Mouse (Mus musculus): ENCODE measurements around the gene Med27. TPM values are rescaled to one million over a fixed set of nuclear protein-coding genes. Genes with fewer than 3 reads are reported as not detected.
"Not testable (repeated sequence)": the region's sequence is repeated elsewhere in the genome, so short reads cannot be mapped to it uniquely, and the experiment has no call there.

Med27 gene
- polyA plus RNA-seq, 1 experiment from 2014 or later, result 45.0 TPM

DNA sequence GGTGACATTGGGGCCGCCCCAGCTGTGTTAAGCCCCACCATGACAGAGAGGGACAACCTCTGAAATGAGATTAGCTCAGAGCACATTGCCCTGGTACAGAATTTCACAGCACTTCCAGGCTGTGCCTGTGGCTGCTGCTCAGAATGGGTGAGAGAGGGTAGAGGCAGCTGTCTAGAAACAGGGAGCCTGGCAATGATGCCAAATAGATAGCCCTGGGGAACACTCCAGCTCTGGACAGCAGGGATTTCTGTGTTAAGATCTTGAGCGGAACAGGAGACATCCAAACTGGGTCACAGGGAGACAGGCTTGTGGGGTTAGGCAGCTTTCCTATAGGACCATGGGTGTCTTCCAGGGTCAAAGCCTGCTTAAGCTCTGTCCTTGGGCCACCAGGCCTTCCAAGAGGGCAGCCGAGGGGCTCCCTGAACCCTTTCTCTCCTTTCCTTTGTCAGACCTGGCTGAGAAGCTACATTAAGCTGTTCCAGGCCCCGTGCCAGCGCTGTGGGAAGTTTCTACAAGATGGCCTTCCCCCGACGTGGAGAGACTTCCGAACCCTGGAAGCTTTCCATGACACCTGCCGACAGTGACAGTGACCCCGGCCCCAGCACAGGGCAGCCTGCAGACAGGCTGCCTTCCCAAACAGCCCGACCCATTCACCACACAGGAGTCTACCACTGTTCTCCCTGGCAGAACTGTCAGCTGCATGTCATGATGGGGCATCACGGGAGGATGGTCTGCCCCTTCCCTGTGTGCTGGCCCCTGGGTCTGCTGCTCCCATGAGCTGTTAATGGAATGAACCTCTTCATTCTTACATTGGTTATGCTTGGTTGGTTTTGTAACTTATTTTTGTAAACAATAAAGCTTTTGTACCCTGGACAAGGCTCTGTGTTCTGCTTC is 177.5 kb downstream of the Med27 start:
- ATAC-seq (ENCODE audit: low read depth), result no peak; the same call in 1 of the 2 replicates
- H3K4me2 ChIP-seq (ENCODE audit: low read depth, low read length), result no peak overlapping the region
- H3K4me3 ChIP-seq (ENCODE audit: low read length), result no peak overlapping the region
- H3K9ac ChIP-seq (ENCODE audit: low read length), result no peak overlapping the region
- no peaks in the 10 kb centered on the region for H3K9me3 ChIP-seq (ENCODE audit: control insufficient read depth, low read length)
- WGBS, result 65% methylated on average over 12 of the region's 12 CpGs
- H3K36me3 ChIP-seq (ENCODE audit: control insufficient read depth, insufficient read depth, low read length), result no peaks in the 10 kb centered on the region
- H3K4me1 ChIP-seq (replicated peaks; ENCODE audit: control insufficient read depth, insufficient read depth, low read length), result peaks cover 2% of the 10 kb centered on the region; the same call in 1 of the 2 replicates
- no peak overlapping the region for H3K27ac ChIP-seq (ENCODE audit: low read length)
- no peaks in the 10 kb centered on the region for H3K27me3 ChIP-seq (ENCODE audit: control insufficient read depth, insufficient read depth, low read depth, low read length)

DNA sequence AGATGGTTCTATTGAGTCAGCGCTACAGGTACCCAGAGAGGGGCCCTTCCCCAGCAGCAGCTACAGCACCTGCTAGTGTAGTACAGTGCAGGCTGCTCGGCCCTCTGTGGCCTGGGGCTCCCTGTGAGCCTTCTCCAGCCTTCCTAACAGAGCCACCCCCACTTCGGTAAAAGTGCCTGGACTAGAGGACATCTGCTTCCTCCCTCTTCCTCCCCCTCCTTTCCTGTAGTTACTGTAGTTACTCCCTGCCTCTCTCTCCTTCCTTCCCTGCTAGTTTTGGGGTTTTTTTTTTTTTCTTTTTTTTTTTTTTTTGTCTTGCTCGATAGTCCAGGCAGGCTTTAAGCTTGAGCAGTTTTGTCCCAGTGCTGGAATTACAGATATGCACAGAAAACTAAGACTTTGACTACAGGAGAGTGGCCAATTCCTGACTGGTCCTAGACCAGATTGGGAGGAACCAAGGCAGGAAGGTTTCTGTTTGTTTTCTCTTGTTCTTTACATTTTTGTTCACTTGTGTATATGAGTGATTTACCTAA is 178.7 kb downstream of the Med27 start:
- no peak overlapping the region for H3K4me3 ChIP-seq (ENCODE audit: low read length)
- no peak overlapping the region for H3K4me2 ChIP-seq (ENCODE audit: low read depth, low read length)
- no peaks in the 10 kb centered on the region for H3K36me3 ChIP-seq (ENCODE audit: control insufficient read depth, insufficient read depth, low read length)
- no peaks in the 10 kb centered on the region for H3K9me3 ChIP-seq (ENCODE audit: control insufficient read depth, low read length)
- 34% methylated on average over 4 of the region's 4 CpGs for WGBS
- H3K27ac ChIP-seq (ENCODE audit: low read length), result no peak overlapping the region
- H3K27me3 ChIP-seq (ENCODE audit: control insufficient read depth, insufficient read depth, low read depth, low read length), result no peaks in the 10 kb centered on the region
- H3K4me1 ChIP-seq (replicated peaks; ENCODE audit: control insufficient read depth, insufficient read depth, low read length), result peaks cover 2% of the 10 kb centered on the region; the same call in 1 of the 2 replicates
- ATAC-seq (ENCODE audit: low read depth), result no peak
- no peak overlapping the region for H3K9ac ChIP-seq (ENCODE audit: low read length)

DNA sequence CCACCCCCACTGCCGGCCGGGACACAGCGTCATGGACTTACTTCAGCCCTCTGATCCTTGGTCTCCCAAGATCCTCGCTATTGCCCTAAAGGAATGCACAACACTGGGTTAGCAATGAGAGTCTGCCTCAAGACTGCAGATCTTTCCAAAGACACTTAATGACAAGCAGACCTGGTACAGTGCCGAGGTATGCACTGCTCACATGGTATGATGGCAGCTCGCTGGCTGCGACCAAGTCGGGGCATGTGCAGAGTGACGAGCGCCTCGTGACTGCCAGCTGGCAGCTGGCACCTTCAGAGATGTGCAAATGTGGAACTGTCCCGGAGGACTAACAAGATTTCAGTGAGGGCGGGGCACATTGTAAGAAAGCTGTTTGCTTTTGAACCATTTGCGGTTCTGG is 179.6 kb downstream of the Med27 start:
- WGBS, result 76% methylated on average over 14 of the region's 14 CpGs
- H3K27ac ChIP-seq (ENCODE audit: low read length), result no peak overlapping the region
- H3K4me3 ChIP-seq (ENCODE audit: low read length), result no peak overlapping the region
- no peaks in the 10 kb centered on the region for H3K27me3 ChIP-seq (ENCODE audit: control insufficient read depth, insufficient read depth, low read depth, low read length)
- no peak overlapping the region for H3K4me2 ChIP-seq (ENCODE audit: low read depth, low read length)
- H3K4me1 ChIP-seq (replicated peaks; ENCODE audit: control insufficient read depth, insufficient read depth, low read length), result peaks cover 2% of the 10 kb centered on the region; the same call in 1 of the 2 replicates
- H3K9me3 ChIP-seq (ENCODE audit: control insufficient read depth, low read length), result no peaks in the 10 kb centered on the region
- no peak; the same call in 1 of the 2 replicates for ATAC-seq (ENCODE audit: low read depth)
- no peaks in the 10 kb centered on the region for H3K36me3 ChIP-seq (ENCODE audit: control insufficient read depth, insufficient read depth, low read length)
- no peak overlapping the region for H3K9ac ChIP-seq (ENCODE audit: low read length)

DNA sequence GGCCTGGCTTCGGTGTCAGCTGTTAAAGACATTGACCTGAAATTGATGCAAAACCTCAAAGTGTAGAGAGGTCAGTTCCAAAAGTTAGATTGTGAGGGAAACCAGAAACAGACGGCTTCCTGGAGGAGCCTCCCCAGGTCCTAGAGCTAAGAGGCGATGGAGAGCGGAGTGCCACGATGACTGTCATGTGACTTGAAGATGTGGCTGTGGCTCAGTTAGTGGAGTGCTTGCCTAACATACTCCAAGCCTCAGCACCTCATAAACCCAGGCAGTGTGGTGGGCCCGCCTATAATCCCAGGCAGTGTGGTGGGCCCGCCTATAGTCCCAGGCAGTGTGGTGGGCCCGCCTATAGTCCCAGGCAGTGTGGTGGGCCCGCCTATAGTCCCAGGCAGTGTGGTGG is 180.9 kb downstream of the Med27 start:
- H3K36me3 ChIP-seq (ENCODE audit: control insufficient read depth, insufficient read depth, low read length); H3K4me3 ChIP-seq (ENCODE audit: low read length); H3K4me2 ChIP-seq (ENCODE audit: low read depth, low read length); H3K27me3 ChIP-seq (ENCODE audit: control insufficient read depth, insufficient read depth, low read depth, low read length); H3K9me3 ChIP-seq (ENCODE audit: control insufficient read depth, low read length); ATAC-seq (ENCODE audit: low read depth); H3K4me1 ChIP-seq (replicated peaks; ENCODE audit: control insufficient read depth, insufficient read depth, low read length); H3K27ac ChIP-seq (ENCODE audit: low read length); H3K9ac ChIP-seq (ENCODE audit: low read length): not testable (repeated sequence)
- 75% methylated on average over 7 of the region's 9 CpGs for WGBS

DNA sequence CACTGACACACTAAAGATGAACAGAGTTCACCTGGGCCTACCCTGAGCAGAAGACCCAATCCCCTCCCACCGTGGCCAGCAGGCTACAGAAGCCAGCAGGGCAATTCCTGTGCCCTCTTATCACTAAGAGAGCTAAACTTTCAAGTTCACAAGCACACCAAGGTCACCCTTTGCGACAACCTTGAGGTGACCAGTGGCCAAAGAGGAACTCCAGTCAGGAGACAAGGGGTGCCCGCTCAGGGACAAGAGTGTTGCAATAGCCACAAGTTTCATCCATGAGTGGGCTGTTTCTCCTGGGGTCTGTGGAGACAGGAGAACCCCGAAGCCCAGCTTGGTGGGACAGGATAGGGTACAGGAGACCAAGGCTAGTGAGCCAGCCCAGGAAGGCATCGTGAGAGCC is 182.2 kb downstream of the Med27 start:
- H3K27ac ChIP-seq (ENCODE audit: low read length), result no peak overlapping the region
- no peak for ATAC-seq (ENCODE audit: low read depth)

DNA sequence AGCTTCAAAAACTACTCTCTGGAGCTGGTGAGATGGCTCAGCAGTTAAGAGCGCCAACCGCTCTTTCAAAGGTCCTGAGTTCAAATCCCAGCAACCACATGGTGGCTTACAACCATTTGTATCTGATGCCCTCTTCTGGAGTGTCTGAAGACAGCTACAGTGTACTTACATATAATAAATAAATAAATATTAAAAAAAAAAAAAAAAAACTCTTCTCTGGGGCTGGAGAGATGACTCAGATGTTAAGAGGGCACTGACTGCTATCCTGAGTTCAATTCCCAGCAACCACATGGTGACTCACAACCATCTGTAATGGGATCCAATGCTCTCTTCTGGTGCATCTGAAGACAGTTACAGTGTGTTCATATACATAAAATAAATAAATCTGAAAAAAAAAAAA is 183.2 kb downstream of the Med27 start:
- H3K4me3 ChIP-seq (ENCODE audit: low read length); H3K9me3 ChIP-seq (ENCODE audit: control insufficient read depth, low read length); H3K4me1 ChIP-seq (replicated peaks; ENCODE audit: control insufficient read depth, insufficient read depth, low read length); ATAC-seq (ENCODE audit: low read depth); H3K27me3 ChIP-seq (ENCODE audit: control insufficient read depth, insufficient read depth, low read depth, low read length); H3K4me2 ChIP-seq (ENCODE audit: low read depth, low read length); H3K27ac ChIP-seq (ENCODE audit: low read length); H3K36me3 ChIP-seq (ENCODE audit: control insufficient read depth, insufficient read depth, low read length); H3K9ac ChIP-seq (ENCODE audit: low read length): not testable (repeated sequence)
- WGBS, result 98% methylated on average over 2 of the region's 2 CpGs

More for the DNA sequence above, 182.2 kb downstream of the Med27 start:
- Histone ChIP-seq H3K9me3 (ENCODE audit: control insufficient read depth, low read length) (no peaks in the 10 kb centered on the region), H3K4me1 (replicated peaks; ENCODE audit: control insufficient read depth, insufficient read depth, low read length) (peaks cover 2% of the 10 kb centered on the region; the same call in 1 of the 2 replicates), H3K4me2 (ENCODE audit: low read depth, low read length) (no peak overlapping the region), H3K27me3 (ENCODE audit: control insufficient read depth, insufficient read depth, low read depth, low read length) (no peaks in the 10 kb centered on the region), H3K9ac (ENCODE audit: low read length) (no peak overlapping the region), H3K4me3 (ENCODE audit: low read length) (no peak overlapping the region), H3K36me3 (ENCODE audit: control insufficient read depth, insufficient read depth, low read length) (no peaks in the 10 kb centered on the region)
- WGBS, result 80% methylated on average over 5 of the region's 5 CpGs

DNA sequence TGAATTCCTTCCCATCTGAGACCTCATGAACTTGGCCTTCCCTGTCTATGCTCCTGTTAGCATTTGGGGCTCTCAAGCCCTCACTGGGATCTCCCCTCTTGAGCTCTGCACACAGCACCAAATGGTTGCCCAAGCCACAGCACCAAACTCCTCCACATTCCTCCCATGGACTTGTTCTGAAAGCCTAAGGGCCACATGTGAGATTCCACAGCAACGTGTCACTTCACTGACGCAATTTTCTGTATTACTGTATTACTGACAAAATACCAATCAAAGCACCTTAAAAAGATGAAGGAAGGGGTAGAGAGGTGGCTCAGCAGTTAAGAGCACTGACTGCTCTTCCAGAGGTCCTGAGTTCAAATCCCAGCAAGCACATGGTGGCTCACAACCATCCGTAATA is 185.6 kb downstream of the Med27 start:
- H3K9ac ChIP-seq (ENCODE audit: low read length), result no peak overlapping the region
- ATAC-seq (ENCODE audit: low read depth), result no peak
- H3K9me3 ChIP-seq (ENCODE audit: control insufficient read depth, low read length), result no peaks in the 10 kb centered on the region
- no peak overlapping the region for H3K27ac ChIP-seq (ENCODE audit: low read length)
- WGBS, result 89% methylated on average over 3 of the region's 3 CpGs
- H3K4me3 ChIP-seq (ENCODE audit: low read length), result no peak overlapping the region
- no peaks in the 10 kb centered on the region for H3K36me3 ChIP-seq (ENCODE audit: control insufficient read depth, insufficient read depth, low read length)
- no peaks in the 10 kb centered on the region for H3K4me1 ChIP-seq (replicated peaks; ENCODE audit: control insufficient read depth, insufficient read depth, low read length)
- no peaks in the 10 kb centered on the region for H3K27me3 ChIP-seq (ENCODE audit: control insufficient read depth, insufficient read depth, low read depth, low read length)
- no peak overlapping the region for H3K4me2 ChIP-seq (ENCODE audit: low read depth, low read length)

DNA sequence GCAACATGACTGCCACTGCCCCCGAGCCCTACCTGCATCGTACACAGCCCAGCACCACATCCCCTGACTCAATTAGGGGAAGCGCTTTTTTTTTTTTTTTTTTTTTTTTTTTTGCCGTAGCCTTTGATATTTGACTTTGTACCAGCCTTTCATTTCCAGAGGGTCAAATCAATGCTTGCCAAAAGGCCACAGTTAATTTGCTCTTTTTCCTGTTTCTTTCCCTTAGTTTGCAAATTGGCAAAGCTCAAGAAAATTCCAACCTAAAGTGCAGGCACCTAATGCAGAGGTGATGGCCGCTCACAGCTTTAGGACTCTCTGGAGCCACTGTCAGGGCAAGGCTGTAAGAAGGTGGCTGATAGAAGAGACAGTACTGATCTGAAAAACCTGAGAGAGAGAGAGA is 186.3 kb downstream of the Med27 start:
- Histone ChIP-seq H3K4me3 (ENCODE audit: low read length) (no peak overlapping the region), H3K4me2 (ENCODE audit: low read depth, low read length) (no peak overlapping the region), H3K9ac (ENCODE audit: low read length) (no peak overlapping the region), H3K9me3 (ENCODE audit: control insufficient read depth, low read length) (no peaks in the 10 kb centered on the region), H3K27me3 (ENCODE audit: control insufficient read depth, insufficient read depth, low read depth, low read length) (no peaks in the 10 kb centered on the region), H3K36me3 (ENCODE audit: control insufficient read depth, insufficient read depth, low read length) (no peaks in the 10 kb centered on the region), H3K27ac (ENCODE audit: low read length) (no peak overlapping the region), H3K4me1 (replicated peaks; ENCODE audit: control insufficient read depth, insufficient read depth, low read length) (no peaks in the 10 kb centered on the region)
- no peak for ATAC-seq (ENCODE audit: low read depth)
- WGBS, result 75% methylated on average over 5 of the region's 5 CpGs

DNA sequence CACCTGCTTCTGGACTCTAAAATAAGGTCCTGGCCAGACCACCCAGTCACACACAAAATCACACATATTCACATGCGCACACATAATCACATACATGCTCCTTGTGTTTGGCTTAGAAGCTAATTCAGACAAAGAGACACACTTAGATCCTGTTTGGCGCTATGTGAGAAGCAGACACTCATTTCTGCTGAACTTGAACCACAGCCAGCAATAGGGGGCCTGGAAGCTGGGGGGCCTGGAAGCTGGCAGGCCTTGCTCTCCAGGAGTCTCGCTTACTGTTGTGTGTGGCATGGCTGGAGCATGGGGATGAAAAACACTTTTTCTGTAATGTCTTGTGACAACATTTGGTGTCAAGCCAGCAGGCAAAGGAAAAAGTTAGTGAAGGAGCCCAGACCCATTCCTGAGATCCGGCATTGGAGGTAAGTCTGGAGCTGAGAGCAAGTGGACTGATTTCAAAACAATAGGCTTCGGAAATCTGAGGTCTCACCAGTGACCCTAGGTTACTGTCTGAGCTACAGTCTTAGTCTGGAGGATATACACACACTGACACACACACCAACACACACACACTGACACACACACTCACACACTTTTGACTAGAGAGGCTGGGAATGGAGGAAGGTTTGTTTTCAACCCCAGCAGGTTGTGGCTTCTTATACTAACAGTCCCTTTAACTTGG is 189.1 kb downstream of the Med27 start:
- WGBS, result 62% methylated on average over 5 of the region's 5 CpGs

More for the DNA sequence above, 189.1 kb downstream of the Med27 start:
- no peaks in the 10 kb centered on the region for H3K9me3 ChIP-seq (ENCODE audit: control insufficient read depth, low read length)
- H3K9ac ChIP-seq (ENCODE audit: low read length), result no peak overlapping the region
- no peak for ATAC-seq (ENCODE audit: low read depth)
- H3K27ac ChIP-seq (ENCODE audit: low read length), result no peak overlapping the region
- H3K4me2 ChIP-seq (ENCODE audit: low read depth, low read length), result no peak overlapping the region
- H3K27me3 ChIP-seq (ENCODE audit: control insufficient read depth, insufficient read depth, low read depth, low read length), result no peaks in the 10 kb centered on the region
- H3K4me3 ChIP-seq (ENCODE audit: low read length), result no peak overlapping the region
- H3K4me1 ChIP-seq (replicated peaks; ENCODE audit: control insufficient read depth, insufficient read depth, low read length), result no peaks in the 10 kb centered on the region
- H3K36me3 ChIP-seq (ENCODE audit: control insufficient read depth, insufficient read depth, low read length), result no peaks in the 10 kb centered on the region

Measured in lung, embryonic 16.5 days (tissue).